Mouse (Mus musculus): ENCODE measurements around the gene Slc17a9. TPM values are rescaled to one million over a fixed set of nuclear protein-coding genes. Genes with fewer than 3 reads are reported as not detected.
A peak's percentile ranks its signal among the peaks of the same experiment; 100 is the strongest.

The Slc17a9 gene
- polyA plus RNA-seq, 1 experiment from 2014 or later, result 5.2 TPM

- WGBS (ENCODE audit: insufficient replicate concordance), result 36% methylated on average over 6 of the region's 6 CpGs
Measured at GRCm38 (mm10) chr2:180731984-180732383, 6.9 kb downstream of the Slc17a9 start.

GRCm38 (mm10) chr2:180735232-180735631 is 10.2 kb downstream of the Slc17a9 start:
- no peak overlapping the region for H3K4me3 ChIP-seq (ENCODE audit: low read depth, low read length)
- TF ChIP-seq EP300 (IDR thresholded peaks at IDR 0.05; ENCODE audit: low read depth) (no peak), CTCF (IDR thresholded peaks at IDR 0.05; ENCODE audit: low read depth) (no peak)
- H3K4me1 ChIP-seq (ENCODE audit: insufficient read depth), result peaks cover 6% of the 10 kb centered on the region; the same call in 1 of the 2 replicates
- H3K4me2 ChIP-seq (ENCODE audit: low read depth, low read length), result no peak overlapping the region
- no peak overlapping the region for H3K27ac ChIP-seq (ENCODE audit: low read depth)
- H3K27me3 ChIP-seq (ENCODE audit: insufficient read depth, low read length), result no peaks in the 10 kb centered on the region
- H3K9me3 ChIP-seq (ENCODE audit: low read length), result no peaks in the 10 kb centered on the region
- no peak for DNase-seq
- WGBS (ENCODE audit: insufficient replicate concordance), result 70% methylated on average over 7 of the region's 7 CpGs
- peaks cover 11% of the 10 kb centered on the region; the same call in 1 of the 2 replicates for H3K36me3 ChIP-seq (replicated peaks; ENCODE audit: insufficient read depth, low read length)
- ATAC-seq, result no peak
- no peak overlapping the region for H3K9ac ChIP-seq (replicated peaks)

More at GRCm38 (mm10) chr2:180731984-180732383, 6.9 kb downstream of the Slc17a9 start:
- Histone ChIP-seq H3K9me3 (ENCODE audit: low read length) (no peaks in the 10 kb centered on the region), H3K9ac (replicated peaks) (no peak overlapping the region), H3K4me1 (ENCODE audit: insufficient read depth) (peaks cover 28% of the 10 kb centered on the region), H3K36me3 (replicated peaks; ENCODE audit: insufficient read depth, low read length) (peaks cover 6% of the 10 kb centered on the region; the same call in 1 of the 2 replicates), H3K27ac (ENCODE audit: low read depth) (no peak overlapping the region), H3K27me3 (ENCODE audit: insufficient read depth, low read length) (no peaks in the 10 kb centered on the region), H3K4me3 (ENCODE audit: low read depth, low read length) (no peak overlapping the region), H3K4me2 (ENCODE audit: low read depth, low read length) (peak overlapping the region; percentile 30; the same call in 1 of the 2 replicates)
- ATAC-seq, result no peak
- no peak for DNase-seq
- TF ChIP-seq CTCF (IDR thresholded peaks at IDR 0.05; ENCODE audit: low read depth) (no peak), EP300 (IDR thresholded peaks at IDR 0.05; ENCODE audit: low read depth) (no peak)

- Histone ChIP-seq H3K27ac (ENCODE audit: low read depth) (no peak overlapping the region), H3K27me3 (ENCODE audit: insufficient read depth, low read length) (no peaks in the 10 kb centered on the region), H3K9ac (replicated peaks) (no peak overlapping the region), H3K36me3 (replicated peaks; ENCODE audit: insufficient read depth, low read length) (peaks cover 11% of the 10 kb centered on the region; the same call in 1 of the 2 replicates), H3K9me3 (ENCODE audit: low read length) (no peaks in the 10 kb centered on the region), H3K4me3 (ENCODE audit: low read depth, low read length) (no peak overlapping the region), H3K4me1 (ENCODE audit: insufficient read depth) (no peaks in the 10 kb centered on the region), H3K4me2 (ENCODE audit: low read depth, low read length) (no peak overlapping the region)
- TF ChIP-seq CTCF (IDR thresholded peaks at IDR 0.05; ENCODE audit: low read depth) (no peak), EP300 (IDR thresholded peaks at IDR 0.05; ENCODE audit: low read depth) (no peak)
- WGBS (ENCODE audit: insufficient replicate concordance), result 69% methylated on average over 2 of the region's 2 CpGs
- ATAC-seq (no peak), DNase-seq (no peak)
Measured at GRCm38 (mm10) chr2:180737984-180738383, 12.9 kb downstream of the Slc17a9 start.

- Histone ChIP-seq H3K4me1 (ENCODE audit: insufficient read depth) (no peaks in the 10 kb centered on the region), H3K27ac (ENCODE audit: low read depth) (no peak overlapping the region), H3K9ac (replicated peaks) (no peak overlapping the region), H3K9me3 (ENCODE audit: low read length) (no peaks in the 10 kb centered on the region), H3K4me3 (ENCODE audit: low read depth, low read length) (no peak overlapping the region), H3K36me3 (replicated peaks; ENCODE audit: insufficient read depth, low read length) (peaks cover 5% of the 10 kb centered on the region; the same call in 1 of the 2 replicates), H3K4me2 (ENCODE audit: low read depth, low read length) (no peak overlapping the region), H3K27me3 (ENCODE audit: insufficient read depth, low read length) (no peaks in the 10 kb centered on the region)
- ATAC-seq, result no peak
- TF ChIP-seq CTCF (IDR thresholded peaks at IDR 0.05; ENCODE audit: low read depth) (peak; percentile 26; the same call in 1 of the 2 replicates), EP300 (IDR thresholded peaks at IDR 0.05; ENCODE audit: low read depth) (no peak)
- 41% methylated on average over 3 of the region's 3 CpGs for WGBS (ENCODE audit: insufficient replicate concordance)
- DNase-seq, result no peak
Measured at GRCm38 (mm10) chr2:180740349-180740748, 15.3 kb downstream of the Slc17a9 start.

GRCm38 (mm10) chr2:180741421-180741820 is 16.4 kb downstream of the Slc17a9 start:
- Histone ChIP-seq H3K9me3 (ENCODE audit: low read length) (no peaks in the 10 kb centered on the region), H3K36me3 (replicated peaks; ENCODE audit: insufficient read depth, low read length) (peaks cover 5% of the 10 kb centered on the region; the same call in 1 of the 2 replicates), H3K4me3 (ENCODE audit: low read depth, low read length) (no peak overlapping the region), H3K27me3 (ENCODE audit: insufficient read depth, low read length) (no peaks in the 10 kb centered on the region), H3K4me1 (ENCODE audit: insufficient read depth) (no peaks in the 10 kb centered on the region), H3K27ac (ENCODE audit: low read depth) (no peak overlapping the region), H3K9ac (replicated peaks) (no peak overlapping the region), H3K4me2 (ENCODE audit: low read depth, low read length) (no peak overlapping the region)
- 50% methylated on average over 7 of the region's 7 CpGs for WGBS (ENCODE audit: insufficient replicate concordance)
- TF ChIP-seq CTCF (IDR thresholded peaks at IDR 0.05; ENCODE audit: low read depth), result no peak
- no peak for TF ChIP-seq EP300 (IDR thresholded peaks at IDR 0.05; ENCODE audit: low read depth)
- no peak for ATAC-seq
- no peak for DNase-seq

DNA sequence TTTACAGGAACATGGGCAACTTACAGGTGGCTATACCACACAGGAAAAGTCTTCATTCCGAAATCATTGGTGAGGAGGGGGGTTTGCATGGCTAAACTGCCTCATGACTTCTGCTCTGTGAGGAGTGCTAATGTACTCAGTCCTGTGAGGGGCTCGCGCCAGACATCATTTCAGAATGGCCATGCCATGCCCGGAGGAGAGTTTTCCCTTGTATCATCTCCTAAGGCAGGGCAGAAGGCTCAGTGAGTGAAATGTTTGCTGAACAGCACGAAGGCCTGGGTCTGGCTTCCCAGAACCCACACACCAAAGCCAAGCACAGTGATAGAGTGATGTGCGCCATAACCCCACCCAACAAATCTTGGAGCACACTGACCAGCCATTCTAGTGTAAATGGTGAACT is 17.8 kb downstream of the Slc17a9 start:
- 81% methylated on average over 6 of the region's 6 CpGs for WGBS (ENCODE audit: insufficient replicate concordance)
- ATAC-seq, result no peak

More for the DNA sequence above, 17.8 kb downstream of the Slc17a9 start:
- no peak for DNase-seq
- no peaks in the 10 kb centered on the region for H3K4me1 ChIP-seq (ENCODE audit: insufficient read depth)
- no peak overlapping the region for H3K9ac ChIP-seq (replicated peaks)
- H3K27me3 ChIP-seq (ENCODE audit: insufficient read depth, low read length), result no peaks in the 10 kb centered on the region
- H3K36me3 ChIP-seq (replicated peaks; ENCODE audit: insufficient read depth, low read length), result no peaks in the 10 kb centered on the region
- H3K9me3 ChIP-seq (ENCODE audit: low read length), result no peaks in the 10 kb centered on the region
- H3K4me2 ChIP-seq (ENCODE audit: low read depth, low read length), result no peak overlapping the region
- H3K27ac ChIP-seq (ENCODE audit: low read depth), result no peak overlapping the region
- no peak overlapping the region for H3K4me3 ChIP-seq (ENCODE audit: low read depth, low read length)
- TF ChIP-seq CTCF (IDR thresholded peaks at IDR 0.05; ENCODE audit: low read depth), result no peak
- no peak for TF ChIP-seq EP300 (IDR thresholded peaks at IDR 0.05; ENCODE audit: low read depth)

Measured in liver, postnatal 0 days (tissue).